ENCODE assay signal across 11 mouse cellular contexts in genomic region chr5:24600236-24600635, GRCm38 (mm10). TPM values are rescaled to one million over a fixed set of nuclear protein-coding genes. Genes with fewer than 3 reads are reported as not detected.
DNase-seq lines count a peak whose midpoint lies in the region; ATAC-seq lines count a peak whose summit lies in the region.
"Had no signal": no experiment of that assay in that cellular context is flagged by ENCODE, and none has a peak within 500 bp of the region (broad histone marks: within the 10 kb centered on the region; RNA-seq: fewer than 3 reads in every experiment).

No protein-coding gene starts in this region.

- H3K9ac ChIP-seq in kidney, embryonic 14.5 days (ENCODE audit: low read depth, low read length) = no peak overlapping the region
- peak overlapping the region; percentile 90 for H3K9ac ChIP-seq in forebrain, embryonic 12.5 days
- H3K9ac ChIP-seq in hindbrain, embryonic 16.5 days (ENCODE audit: low read depth, low read length) = no peak overlapping the region
- H3K9ac ChIP-seq in neural tube, embryonic 12.5 days = no peak overlapping the region

- 64% methylated on average over 2 of the region's 2 CpGs for WGBS in kidney, embryonic 14.5 days
- 73% methylated on average over 2 of the region's 2 CpGs for WGBS in forebrain, embryonic 12.5 days
- WGBS in hindbrain, embryonic 16.5 days = 67% methylated on average over 2 of the region's 2 CpGs
- WGBS in neural tube, embryonic 12.5 days = 70% methylated on average over 2 of the region's 2 CpGs

- H3K4me3 ChIP-seq in kidney, embryonic 14.5 days (ENCODE audit: low read length) = no peak overlapping the region
- peak overlapping the region; percentile 69 for H3K4me3 ChIP-seq in forebrain, embryonic 12.5 days (replicated peaks)
- peak overlapping the region; percentile 47; the same call in 1 of the 2 replicates for H3K4me3 ChIP-seq in hindbrain, embryonic 16.5 days (ENCODE audit: low read length)
- H3K4me3 ChIP-seq in neural tube, embryonic 12.5 days = no peak overlapping the region

- H3K27ac ChIP-seq in kidney, embryonic 14.5 days (ENCODE audit: low read depth, low read length) = no peak overlapping the region
- H3K27ac ChIP-seq in forebrain, embryonic 12.5 days = no peak overlapping the region
- no peak overlapping the region for H3K27ac ChIP-seq in hindbrain, embryonic 16.5 days (ENCODE audit: low read depth, low read length)
- H3K27ac ChIP-seq in neural tube, embryonic 12.5 days = no peak overlapping the region

- DNase-seq in kidney, postnatal 36 days = no peak
- DNase-seq in left cerebral cortex, adult 11 months (ENCODE audit: low spot score) = no peak
- no peak for DNase-seq in embryo, embryonic 9.5 days (ENCODE audit: extremely low spot score)
- no peak for DNase-seq in left cerebral cortex, postnatal 10 days (ENCODE audit: extremely low spot score in 1 of 2, low spot score in 2 of 2)

- no peak for ATAC-seq in kidney, embryonic 14.5 days (ENCODE audit: low FRiP score, low TSS enrichment)
- no peak for ATAC-seq in forebrain, embryonic 12.5 days (ENCODE audit: low FRiP score)
- ATAC-seq in hindbrain, embryonic 16.5 days = no peak
- no peak for ATAC-seq in neural tube, embryonic 12.5 days (ENCODE audit: low FRiP score, low read depth)
- ATAC-seq: inflammation-experienced regulatory T-cells, adult 6 months had no signal

- H3K27me3 ChIP-seq in kidney, embryonic 14.5 days (ENCODE audit: control insufficient read depth, insufficient read depth, low read length) = no peaks in the 10 kb centered on the region
- peaks cover 3% of the 10 kb centered on the region; the same call in 1 of the 2 replicates for H3K27me3 ChIP-seq in forebrain, embryonic 12.5 days
- no peaks in the 10 kb centered on the region for H3K27me3 ChIP-seq in hindbrain, embryonic 16.5 days (replicated peaks; ENCODE audit: control insufficient read depth, insufficient read depth, low read length)
- 0 out of 2 replicates have a peak, but pooled peaks cover 6% of the 10 kb centered on the region for H3K27me3 ChIP-seq in neural tube, embryonic 12.5 days (replicated peaks)

- peaks cover 45% of the 10 kb centered on the region for H3K4me1 ChIP-seq in kidney, embryonic 14.5 days (ENCODE audit: control insufficient read depth, insufficient read depth, low read length)
- peaks cover 86% of the 10 kb centered on the region for H3K4me1 ChIP-seq in forebrain, embryonic 12.5 days
- peaks cover 76% of the 10 kb centered on the region for H3K4me1 ChIP-seq in hindbrain, embryonic 16.5 days (ENCODE audit: control insufficient read depth, insufficient read depth, low read depth, low read length)
- H3K4me1 ChIP-seq in neural tube, embryonic 12.5 days = peaks cover 86% of the 10 kb centered on the region

- intact Hi-C loops in left cerebral cortex, postnatal 10 days (cut with DNase I) = no loop called here

- peaks cover 7% of the 10 kb centered on the region for H3K36me3 ChIP-seq in kidney, embryonic 14.5 days (ENCODE audit: control insufficient read depth, insufficient read depth, low read length)
- peaks cover 7% of the 10 kb centered on the region for H3K36me3 ChIP-seq in forebrain, embryonic 12.5 days (replicated peaks)
- no peaks in the 10 kb centered on the region for H3K36me3 ChIP-seq in hindbrain, embryonic 16.5 days (ENCODE audit: control insufficient read depth, insufficient read depth, low read length)
- peaks cover 4% of the 10 kb centered on the region; the same call in 1 of the 2 replicates for H3K36me3 ChIP-seq in neural tube, embryonic 12.5 days

- peak overlapping the region; percentile 86; the same call in 1 of the 2 replicates for H3K4me2 ChIP-seq in kidney, embryonic 14.5 days (replicated peaks; ENCODE audit: low read depth, low read length)
- H3K4me2 ChIP-seq in forebrain, embryonic 12.5 days = peak overlapping the region; percentile 90
- peak overlapping the region; percentile 98 for H3K4me2 ChIP-seq in hindbrain, embryonic 16.5 days (ENCODE audit: low read length)
- peak overlapping the region; percentile 93 for H3K4me2 ChIP-seq in neural tube, embryonic 12.5 days (replicated peaks)

- H3K9me3 ChIP-seq in kidney, embryonic 14.5 days (ENCODE audit: control insufficient read depth, low read length) = no peaks in the 10 kb centered on the region
- H3K9me3 ChIP-seq in forebrain, embryonic 12.5 days = no peaks in the 10 kb centered on the region
- H3K9me3 ChIP-seq in hindbrain, embryonic 16.5 days (ENCODE audit: control insufficient read depth, low read length) = no peaks in the 10 kb centered on the region
- H3K9me3 ChIP-seq in neural tube, embryonic 12.5 days = no peaks in the 10 kb centered on the region

RNA-seq across cellular contexts. Expression of gene Chpf2, which starts 13.7 kb away (rescaled TPM):
- 8.3 and 11.0 TPM in 2 replicates for polyA plus RNA-seq in kidney, embryonic 14.5 days (2014; fragmentation: Nextera tagmentation; extraction: Ambion mirVana)
- polyA plus RNA-seq in forebrain, embryonic 12.5 days (2016; fragmentation: Nextera tagmentation; extraction: Ambion mirVana) = 18.7 and 18.8 TPM in 2 replicates
- polyA plus RNA-seq in hindbrain, embryonic 16.5 days (2015; fragmentation: Nextera tagmentation; extraction: Ambion mirVana) = 20.6 and 21.9 TPM in 2 replicates
- 19.8 and 21.6 TPM in 2 replicates for polyA plus RNA-seq in neural tube, embryonic 12.5 days (2016; fragmentation: Nextera tagmentation; extraction: Ambion mirVana)
- 10 to 100 TPM; 55.9 to 59.7 TPM for total RNA-seq in left cerebral cortex, postnatal 10 days (2021)

RNA-seq across cellular contexts. Expression of gene Abcf2, which starts 23.0 kb away (rescaled TPM):
- 102 and 121 TPM in 2 replicates for polyA plus RNA-seq in kidney, embryonic 14.5 days (2014; fragmentation: Nextera tagmentation; extraction: Ambion mirVana)
- polyA plus RNA-seq in forebrain, embryonic 12.5 days (2016; fragmentation: Nextera tagmentation; extraction: Ambion mirVana) = 141 and 142 TPM in 2 replicates
- polyA plus RNA-seq in hindbrain, embryonic 16.5 days (2015; fragmentation: Nextera tagmentation; extraction: Ambion mirVana) = 80.9 and 84.8 TPM in 2 replicates
- 114 and 123 TPM in 2 replicates for polyA plus RNA-seq in neural tube, embryonic 12.5 days (2016; fragmentation: Nextera tagmentation; extraction: Ambion mirVana)
- 10 to 100 TPM; 56.0 to 58.9 TPM for total RNA-seq in left cerebral cortex, postnatal 10 days (2021)

RNA-seq across cellular contexts. Expression of gene Smarcd3, which starts 24.0 kb away (rescaled TPM):
- polyA plus RNA-seq in kidney, embryonic 14.5 days (2014; fragmentation: Nextera tagmentation; extraction: Ambion mirVana) = 40.4 and 41.1 TPM in 2 replicates
- 101 and 113 TPM in 2 replicates for polyA plus RNA-seq in forebrain, embryonic 12.5 days (2016; fragmentation: Nextera tagmentation; extraction: Ambion mirVana)
- polyA plus RNA-seq in hindbrain, embryonic 16.5 days (2015; fragmentation: Nextera tagmentation; extraction: Ambion mirVana) = 128 and 133 TPM in 2 replicates
- polyA plus RNA-seq in neural tube, embryonic 12.5 days (2016; fragmentation: Nextera tagmentation; extraction: Ambion mirVana) = 82.2 and 90.6 TPM in 2 replicates
- 100 to 1,000 TPM; 125 to 134 TPM for total RNA-seq in left cerebral cortex, postnatal 10 days (2021)

RNA-seq across cellular contexts. Expression of gene 4931409K22Rik, which starts 43.6 kb away (rescaled TPM):
- 0.26 and 0.34 TPM in 2 replicates for polyA plus RNA-seq in kidney, embryonic 14.5 days (2014; fragmentation: Nextera tagmentation; extraction: Ambion mirVana)
- polyA plus RNA-seq in forebrain, embryonic 12.5 days (2016; fragmentation: Nextera tagmentation; extraction: Ambion mirVana) = 0.24 and 0.37 TPM in 2 replicates
- polyA plus RNA-seq in hindbrain, embryonic 16.5 days (2015; fragmentation: Nextera tagmentation; extraction: Ambion mirVana) = 0.13 and 0.15 TPM in 2 replicates
- 0.15 and 0.20 TPM in 2 replicates for polyA plus RNA-seq in neural tube, embryonic 12.5 days (2016; fragmentation: Nextera tagmentation; extraction: Ambion mirVana)
- total RNA-seq in left cerebral cortex, postnatal 10 days (2021) = not detected
- polyA plus RNA-seq: inflammation-experienced regulatory T-cells, adult 6 months; liver, embryonic 16.5 days; thymus, postnatal 0 days had no signal

RNA-seq across cellular contexts. Expression of gene Asb10, which starts 59.5 kb away (rescaled TPM):
- polyA plus RNA-seq in kidney, embryonic 14.5 days (2014; fragmentation: Nextera tagmentation; extraction: Ambion mirVana) = 0.54 and 0.91 TPM in 2 replicates
- 0.10 TPM in 1 of 2 replicates, not detected in the other for polyA plus RNA-seq in forebrain, embryonic 12.5 days (2016; fragmentation: Nextera tagmentation; extraction: Ambion mirVana)
- 0.18 and 0.21 TPM in 2 replicates for polyA plus RNA-seq in hindbrain, embryonic 16.5 days (2015; fragmentation: Nextera tagmentation; extraction: Ambion mirVana)
- 0.37 and 0.82 TPM in 2 replicates for polyA plus RNA-seq in neural tube, embryonic 12.5 days (2016; fragmentation: Nextera tagmentation; extraction: Ambion mirVana)
- total RNA-seq in left cerebral cortex, postnatal 10 days (2021) = under 1 TPM; 0.24 to 0.45 TPM
- polyA plus RNA-seq: inflammation-experienced regulatory T-cells, adult 6 months had no signal

Comparison
In these comparisons a context has a peak if more than half of its experiments do, and no peak if none do; other contexts are left out.
1. H3K4me3 ChIP-seq: peak in forebrain, embryonic 12.5 days (single experiment) and hindbrain, embryonic 16.5 days (single experiment); none in kidney, embryonic 14.5 days (single experiment) and neural tube, embryonic 12.5 days (single experiment).
2. Peak in every context shown above with its lines, with median percentiles within 50 percentile points of each other: H3K4me2 ChIP-seq.